Mouse (Mus musculus) heart, embryonic 10.5 days (tissue): ENCODE data around the gene Wwox. TPM values are rescaled to one million over a fixed set of nuclear protein-coding genes. Genes with fewer than 3 reads are reported as not detected.

Source experiments
- DNase-seq: peaks from one replicate; pipeline ENCODE4 v3.0.0-alpha.2; 2017; ENCODE audit warnings: low spot score
- H3K27ac ChIP-seq: fragments of 300-500 bp; sonication (generic); 2 replicates; pipeline ENCODE4 v1.5.1; 2016; ENCODE audit warnings: mild to moderate bottlenecking
- H3K27me3 ChIP-seq: fragments of 300-500 bp; sonication (generic); 2 replicates; pipeline ENCODE4 v1.6.1; 2016; ENCODE audit warnings: mild to moderate bottlenecking; ENCODE audit not compliant: poor library complexity, insufficient read depth, severe bottlenecking
- H3K36me3 ChIP-seq: fragments of 300-500 bp; sonication (generic); 2 replicates; pipeline ENCODE4 v1.6.1; 2016; ENCODE audit warnings: mild to moderate bottlenecking, moderate library complexity
- H3K4me1 ChIP-seq: fragments of 300-500 bp; sonication (generic); 2 replicates; pipeline ENCODE4 v1.6.1; 2016; ENCODE audit warnings: mild to moderate bottlenecking
- H3K4me3 ChIP-seq: fragments of 300-500 bp; sonication (generic); 2 replicates; pipeline ENCODE4 v1.5.1; 2016; ENCODE audit warnings: mild to moderate bottlenecking, moderate library complexity
- H3K9me3 ChIP-seq: fragments of 300-500 bp; sonication (generic); 2 replicates; pipeline ENCODE4 v1.6.1; 2016; ENCODE audit warnings: mild to moderate bottlenecking, moderate library complexity
- WGBS: fragments of 180-500 bp; shearing (Covaris S2); methylation state at CpG from one replicate; pipeline ENCODE4 v1.1.7; 2016; 5-methylcytosine and 5-hydroxymethylcytosine counted together
- polyA plus RNA-seq: library from polyadenylated mRNA; unstranded; fragments of >200 nt; fragmentation: Nextera tagmentation; extraction: Ambion mirVana; gene quantifications from 2 replicates; pipeline ENCODE4 v1.2.1, GENCODE M21; 2016

Gene Wwox
- polyA plus RNA-seq, 1 experiment from 2014 or later = 9.8 TPM

DNA sequence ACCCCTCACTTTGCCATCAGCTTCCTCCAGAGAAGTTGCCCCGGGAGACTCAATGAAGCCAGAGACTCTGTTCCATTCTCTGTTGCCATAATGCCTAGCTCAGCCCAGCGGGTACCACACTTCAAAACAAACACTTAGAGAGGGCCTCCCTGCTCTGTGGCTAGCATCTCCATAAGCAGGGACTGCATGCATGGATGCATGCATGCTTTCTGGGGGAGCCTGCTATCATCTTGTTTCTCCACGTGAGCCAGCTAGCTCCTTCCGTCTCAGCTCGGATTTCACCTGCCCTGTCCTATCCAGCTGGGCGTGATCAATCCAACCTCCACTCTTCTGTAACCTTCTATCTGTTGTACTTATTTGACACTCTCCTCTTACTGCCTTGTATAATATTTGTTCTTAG lies 675.0 kb downstream of the Wwox start:
- Histone ChIP-seq H3K27me3 (no peaks in the 10 kb centered on the region), H3K4me3 (no peak overlapping the region), H3K27ac (no peak overlapping the region), H3K9me3 (no peaks in the 10 kb centered on the region), H3K36me3 (no peaks in the 10 kb centered on the region), H3K4me1 (peaks cover 7% of the 10 kb centered on the region; the same call in 1 of the 2 replicates)
- 55% methylated on average over 6 of the region's 6 CpGs for WGBS
- DNase-seq = no peak

DNA sequence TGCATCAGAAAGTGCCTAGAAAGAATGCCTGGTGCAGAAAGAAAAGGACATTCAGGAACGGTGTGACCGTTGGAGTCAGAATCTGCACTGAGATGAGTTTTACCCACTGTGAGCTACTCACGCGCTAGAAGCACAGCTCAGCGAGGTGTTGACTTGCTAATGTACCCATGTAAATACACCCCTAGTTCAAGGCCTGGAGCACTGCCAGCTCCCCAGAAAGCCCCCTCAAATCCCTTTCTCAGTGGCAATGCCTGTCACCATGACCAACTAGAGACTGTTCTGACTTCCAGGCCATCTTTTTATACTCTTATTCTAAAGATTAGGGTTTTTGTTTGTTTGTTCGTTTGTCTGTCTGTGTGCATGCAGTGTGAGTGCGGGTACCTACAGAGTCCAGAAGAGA lies 686.6 kb downstream of the Wwox start:
- no peak overlapping the region for H3K27ac ChIP-seq
- no peaks in the 10 kb centered on the region for H3K36me3 ChIP-seq
- H3K9me3 ChIP-seq = no peaks in the 10 kb centered on the region
- no peak for DNase-seq
- no peaks in the 10 kb centered on the region for H3K27me3 ChIP-seq
- no peak overlapping the region for H3K4me3 ChIP-seq
- H3K4me1 ChIP-seq = no peaks in the 10 kb centered on the region
- 73% methylated on average over 7 of the region's 7 CpGs for WGBS

DNA sequence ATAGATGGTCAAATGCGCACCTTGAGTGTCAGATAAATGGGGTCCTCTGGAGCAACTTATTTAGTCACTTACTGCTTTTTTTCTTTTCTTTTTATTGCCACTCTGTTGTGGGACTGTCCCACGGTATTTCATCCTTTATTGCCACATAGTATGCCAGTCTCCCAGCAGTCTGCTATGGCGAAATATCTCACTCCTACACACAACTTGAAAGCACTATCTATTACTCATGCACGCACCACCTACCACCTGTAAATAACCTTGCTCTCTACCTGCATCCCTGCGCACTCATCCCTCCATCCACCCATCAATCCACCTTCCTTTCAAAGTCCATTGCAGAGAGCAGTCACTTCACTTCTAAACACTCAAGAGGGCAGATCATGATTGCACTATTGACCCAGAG lies 687.2 kb downstream of the Wwox start:
- Histone ChIP-seq H3K36me3 (no peaks in the 10 kb centered on the region), H3K4me1 (no peaks in the 10 kb centered on the region), H3K27me3 (no peaks in the 10 kb centered on the region), H3K9me3 (no peaks in the 10 kb centered on the region), H3K27ac (no peak overlapping the region), H3K4me3 (no peak overlapping the region)
- WGBS = 90% methylated on average over 5 of the region's 5 CpGs
- DNase-seq = no peak

DNA sequence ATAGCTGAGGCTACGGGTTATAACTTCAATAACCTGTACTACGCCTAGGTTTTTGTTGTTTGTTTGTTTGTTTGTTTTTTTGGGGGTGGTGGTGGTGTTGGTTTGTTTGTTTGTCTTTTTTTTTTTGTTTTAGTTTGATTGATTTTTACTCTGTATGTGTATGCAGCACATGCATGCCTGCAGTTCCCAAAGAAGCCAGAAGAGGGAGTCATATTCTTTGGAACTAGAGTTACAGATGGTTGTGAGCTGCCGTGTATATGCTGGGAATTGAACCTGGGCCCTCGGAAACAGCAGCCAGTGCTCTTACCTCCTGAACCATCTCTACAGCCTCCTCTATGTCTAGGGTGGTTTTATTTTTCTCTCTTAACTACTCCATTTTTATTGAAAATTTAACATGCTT lies 689.9 kb downstream of the Wwox start:
- H3K4me3 ChIP-seq = no peak overlapping the region
- no peaks in the 10 kb centered on the region for H3K9me3 ChIP-seq
- no peaks in the 10 kb centered on the region for H3K4me1 ChIP-seq
- peaks cover 6% of the 10 kb centered on the region; the same call in 1 of the 2 replicates for H3K27me3 ChIP-seq
- no peak overlapping the region for H3K27ac ChIP-seq
- no peak for DNase-seq
- no peaks in the 10 kb centered on the region for H3K36me3 ChIP-seq
- WGBS = 89% methylated on average over 4 of the region's 4 CpGs

DNA sequence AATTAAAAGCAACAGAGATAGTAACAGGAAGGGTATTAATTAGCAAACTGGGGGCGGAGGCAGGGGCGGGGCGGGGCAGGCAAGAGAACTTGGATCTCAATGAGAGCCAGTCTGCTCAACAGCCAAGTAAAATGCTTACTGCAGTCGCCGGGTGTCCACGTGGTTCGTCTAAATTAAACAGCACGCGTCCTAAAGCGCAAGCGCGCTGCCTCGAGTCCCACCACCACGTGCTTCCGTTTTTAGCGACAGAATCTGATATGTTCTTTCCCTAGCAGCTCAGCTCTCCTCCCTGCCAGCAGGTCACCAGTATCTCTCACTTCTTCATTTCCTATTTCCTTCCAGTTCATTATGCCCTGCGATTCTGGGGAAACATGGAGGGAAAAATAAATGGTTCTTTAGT lies 693.7 kb downstream of the Wwox start:
- peaks cover 15% of the 10 kb centered on the region for H3K9me3 ChIP-seq
- DNase-seq = no peak

DNA sequence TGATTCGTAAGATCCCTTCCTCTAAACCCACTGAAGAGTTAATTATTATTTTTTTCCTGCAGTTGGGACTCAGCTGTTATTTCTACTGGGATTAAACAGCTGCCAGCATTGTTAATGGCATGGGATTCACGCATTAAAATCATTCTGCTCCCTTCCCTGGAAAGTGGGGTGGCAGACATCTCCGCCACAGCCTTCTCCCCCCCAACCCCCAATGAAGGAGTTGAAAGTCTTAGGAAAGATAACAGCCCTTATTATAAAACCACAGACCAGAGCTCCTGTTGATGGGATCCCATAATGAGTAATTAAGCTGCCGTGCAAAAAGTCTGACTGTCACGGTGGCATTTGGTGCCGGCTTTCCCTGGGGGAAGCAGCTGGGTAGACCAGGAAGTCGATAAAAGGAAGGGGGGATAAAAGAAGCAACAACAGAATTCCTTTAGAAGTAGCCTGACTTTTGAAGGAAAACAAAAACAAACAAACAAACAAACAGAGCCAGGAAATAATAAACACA lies 694.3 kb downstream of the Wwox start:
- no peak for DNase-seq
- H3K27ac ChIP-seq = no peak overlapping the region
- no peak overlapping the region for H3K4me3 ChIP-seq
- H3K9me3 ChIP-seq = peaks cover 15% of the 10 kb centered on the region
- peaks cover 6% of the 10 kb centered on the region; the same call in 1 of the 2 replicates for H3K27me3 ChIP-seq
- no peaks in the 10 kb centered on the region for H3K36me3 ChIP-seq
- WGBS = 56% methylated on average over 7 of the region's 7 CpGs
- no peaks in the 10 kb centered on the region for H3K4me1 ChIP-seq

More for the DNA sequence above, 693.7 kb downstream of the Wwox start:
- peaks cover 6% of the 10 kb centered on the region; the same call in 1 of the 2 replicates for H3K27me3 ChIP-seq
- H3K4me3 ChIP-seq = no peak overlapping the region
- no peaks in the 10 kb centered on the region for H3K36me3 ChIP-seq
- no peak overlapping the region for H3K27ac ChIP-seq
- 62% methylated on average over 17 of the region's 17 CpGs for WGBS
- H3K4me1 ChIP-seq = no peaks in the 10 kb centered on the region

DNA sequence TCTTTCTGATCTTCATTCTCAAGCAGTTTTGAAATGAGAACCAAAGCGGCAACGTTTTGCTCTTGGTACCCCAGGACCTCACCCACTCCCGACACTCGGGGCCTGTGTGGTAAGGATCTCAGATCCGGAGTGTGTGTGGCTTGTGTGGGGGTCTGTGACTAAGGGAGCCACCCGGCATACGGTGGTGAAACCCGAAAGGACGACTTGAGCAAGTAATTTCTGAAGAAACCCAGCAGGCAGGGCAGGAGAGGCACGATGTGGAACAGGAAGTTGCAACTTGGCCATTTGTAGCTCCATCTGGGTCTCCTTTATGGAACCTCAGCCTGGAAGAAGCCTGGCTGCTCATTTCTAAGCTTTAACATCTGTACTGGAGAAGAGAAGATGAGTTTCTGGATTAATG lies 697.4 kb downstream of the Wwox start:
- Histone ChIP-seq H3K4me3 (no peak overlapping the region), H3K27me3 (peaks cover 6% of the 10 kb centered on the region; the same call in 1 of the 2 replicates), H3K27ac (no peak overlapping the region), H3K36me3 (no peaks in the 10 kb centered on the region), H3K4me1 (no peaks in the 10 kb centered on the region), H3K9me3 (peaks cover 15% of the 10 kb centered on the region)
- 82% methylated on average over 10 of the region's 10 CpGs for WGBS
- no peak for DNase-seq

DNA sequence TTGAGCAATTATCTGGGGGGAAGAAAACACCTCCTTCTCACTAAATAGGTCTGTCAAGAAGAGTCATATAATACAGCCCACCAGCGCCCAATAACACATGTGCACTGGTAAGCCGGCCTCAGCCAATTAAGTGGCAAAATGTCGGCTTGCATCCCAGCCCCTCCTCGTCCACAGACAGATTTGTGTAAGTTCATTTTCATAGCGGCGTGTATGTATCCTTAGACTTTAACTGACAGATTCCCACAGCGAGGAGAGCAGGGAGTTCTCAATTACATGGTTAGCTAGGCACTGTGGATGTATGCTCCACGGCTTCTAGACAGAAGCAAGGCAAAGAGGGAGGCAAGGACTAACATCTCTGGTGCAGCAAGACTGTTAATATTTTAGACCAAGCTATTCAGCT lies 702.2 kb downstream of the Wwox start:
- peaks cover 13% of the 10 kb centered on the region for H3K4me1 ChIP-seq
- peaks cover 10% of the 10 kb centered on the region for H3K9me3 ChIP-seq
- 88% methylated on average over 8 of the region's 8 CpGs for WGBS
- H3K4me3 ChIP-seq = no peak overlapping the region
- H3K27me3 ChIP-seq = peaks cover 6% of the 10 kb centered on the region
- H3K27ac ChIP-seq = no peak overlapping the region
- H3K36me3 ChIP-seq = no peaks in the 10 kb centered on the region
- no peak for DNase-seq

DNA sequence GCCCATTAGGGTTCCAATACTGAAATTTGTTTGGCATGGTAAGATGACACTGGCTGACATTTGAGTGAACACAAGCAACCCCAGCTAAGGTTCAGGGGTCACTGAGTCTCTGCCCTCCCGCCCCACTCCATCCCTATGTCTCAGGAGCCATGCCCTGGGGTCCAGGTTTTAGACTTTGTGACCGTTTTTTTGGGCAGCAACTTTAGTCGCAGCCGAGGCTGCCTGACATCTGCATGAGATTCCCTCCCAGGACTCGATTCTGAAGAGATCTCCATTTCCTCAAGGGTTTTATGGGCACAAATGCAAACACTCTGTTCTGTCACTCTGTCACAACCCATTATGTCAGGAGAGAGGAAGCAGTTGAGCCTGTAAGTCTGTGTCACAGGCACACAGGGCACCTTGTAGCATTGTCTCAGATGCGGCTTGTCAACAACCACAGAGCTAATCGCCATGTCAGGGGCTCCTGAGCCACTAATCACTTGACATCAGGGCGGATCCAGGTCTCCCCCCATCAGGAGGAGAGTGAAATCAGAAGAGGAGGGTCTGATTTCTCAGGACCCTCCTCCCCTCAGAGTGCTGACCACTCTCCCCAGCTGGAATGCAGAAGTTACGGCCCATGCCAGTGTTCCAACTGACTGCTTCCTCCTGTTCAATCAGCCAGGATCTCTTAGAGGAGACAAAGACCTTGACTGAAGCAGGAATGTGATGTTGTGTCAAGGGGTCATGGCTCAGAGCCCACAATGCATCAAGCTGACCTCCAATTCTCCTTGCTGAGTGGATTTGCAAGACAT lies 704.3 kb downstream of the Wwox start:
- H3K36me3 ChIP-seq = no peaks in the 10 kb centered on the region

DNA sequence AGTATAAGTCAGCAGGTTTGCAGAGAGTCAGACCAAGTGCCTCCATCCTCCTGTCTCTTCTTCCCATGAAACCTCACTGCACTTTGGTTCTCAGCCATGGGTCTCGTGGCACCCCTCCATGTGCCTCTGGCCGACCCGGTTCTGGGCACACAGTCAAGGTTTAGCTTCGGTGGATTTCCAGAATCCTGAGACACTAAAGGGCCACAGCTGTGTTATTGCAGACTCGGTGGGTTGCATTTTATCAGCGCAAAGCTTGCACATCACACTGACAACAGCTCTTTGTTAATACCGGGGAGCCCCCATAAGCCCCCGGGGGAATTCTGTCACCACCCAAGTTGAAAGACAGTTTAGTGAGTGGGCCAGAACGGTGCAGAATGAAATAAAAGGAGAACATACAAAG lies 707.6 kb downstream of the Wwox start:
- H3K27me3 ChIP-seq = peaks cover 19% of the 10 kb centered on the region
- WGBS = 70% methylated on average over 9 of the region's 9 CpGs

More for the DNA sequence above, 704.3 kb downstream of the Wwox start:
- Histone ChIP-seq H3K4me3 (no peak overlapping the region), H3K9me3 (no peaks in the 10 kb centered on the region), H3K27me3 (peaks cover 10% of the 10 kb centered on the region), H3K27ac (peak overlapping the region; percentile 56), H3K4me1 (peaks cover 13% of the 10 kb centered on the region)
- WGBS = 53% methylated on average over 9 of the region's 9 CpGs
- DNase-seq = no peak

DNA sequence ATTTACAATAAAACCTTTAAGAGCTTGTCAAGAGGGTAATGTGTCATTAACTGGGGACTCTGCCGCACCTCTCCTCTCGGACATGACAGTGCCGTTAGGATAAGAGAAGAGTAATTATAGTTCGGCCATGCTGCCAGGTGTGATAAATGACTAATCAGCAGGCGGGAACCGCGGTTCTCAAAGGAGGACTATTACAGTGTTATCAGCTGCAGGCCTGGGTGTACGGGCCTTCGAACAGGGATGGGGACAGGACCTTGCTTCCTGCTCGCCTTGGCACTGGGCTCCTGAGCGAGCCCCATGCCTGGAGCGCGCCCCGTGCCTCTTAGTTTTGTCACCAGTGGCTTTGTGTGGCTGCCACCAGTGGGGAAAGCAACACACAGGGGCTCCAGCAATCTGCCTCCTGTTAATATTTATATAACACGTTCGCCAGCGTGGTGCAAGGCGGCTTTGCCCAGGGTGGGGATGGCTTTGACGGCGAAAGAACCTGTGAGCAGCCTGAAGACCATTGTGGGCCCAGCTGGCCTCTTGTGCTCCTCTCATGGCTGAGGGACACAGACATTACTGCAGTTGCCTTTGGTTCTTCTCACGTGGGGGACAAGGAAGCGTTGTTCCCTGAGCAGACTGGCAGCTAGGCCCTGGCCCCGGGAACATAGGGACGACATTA lies 711.1 kb downstream of the Wwox start:
- Histone ChIP-seq H3K36me3 (no peaks in the 10 kb centered on the region), H3K27me3 (peaks cover 19% of the 10 kb centered on the region), H3K9me3 (no peaks in the 10 kb centered on the region), H3K4me1 (peaks cover 29% of the 10 kb centered on the region), H3K27ac (peak overlapping the region; percentile 68), H3K4me3 (no peak overlapping the region)
- WGBS = 44% methylated on average over 24 of the region's 24 CpGs
- no peak for DNase-seq

More for the DNA sequence above, 707.6 kb downstream of the Wwox start:
- Histone ChIP-seq H3K4me3 (no peak overlapping the region), H3K4me1 (peaks cover 34% of the 10 kb centered on the region), H3K9me3 (no peaks in the 10 kb centered on the region), H3K36me3 (no peaks in the 10 kb centered on the region), H3K27ac (no peak overlapping the region)
- DNase-seq = no peak

DNA sequence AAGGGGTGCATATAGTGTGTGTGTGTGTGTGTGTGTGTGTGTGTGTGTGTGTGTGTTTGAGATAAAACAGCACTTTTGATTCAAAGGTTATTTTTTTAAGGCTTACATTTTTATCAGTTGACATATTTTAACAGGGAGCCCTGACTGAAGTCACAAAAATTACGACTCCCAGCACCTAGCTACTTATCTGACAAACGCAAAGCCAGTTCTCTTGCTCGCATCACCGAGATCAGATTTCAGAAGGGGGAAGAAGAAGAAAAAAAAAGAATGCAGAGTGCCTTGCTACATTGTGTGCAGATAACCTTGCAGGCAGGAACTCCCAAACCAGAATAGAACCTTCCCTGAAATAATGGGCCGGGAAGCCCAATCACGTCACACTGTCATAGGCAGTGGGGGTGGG lies 712.0 kb downstream of the Wwox start:
- Histone ChIP-seq H3K27me3 (peaks cover 13% of the 10 kb centered on the region), H3K4me3 (no peak overlapping the region), H3K4me1 (peaks cover 29% of the 10 kb centered on the region), H3K27ac (0 out of 2 replicates have a peak overlapping the region, but pooled peaks have one; percentile 3), H3K9me3 (no peaks in the 10 kb centered on the region), H3K36me3 (no peaks in the 10 kb centered on the region)
- WGBS = 4% methylated on average over 6 of the region's 6 CpGs
- no peak for DNase-seq

DNA sequence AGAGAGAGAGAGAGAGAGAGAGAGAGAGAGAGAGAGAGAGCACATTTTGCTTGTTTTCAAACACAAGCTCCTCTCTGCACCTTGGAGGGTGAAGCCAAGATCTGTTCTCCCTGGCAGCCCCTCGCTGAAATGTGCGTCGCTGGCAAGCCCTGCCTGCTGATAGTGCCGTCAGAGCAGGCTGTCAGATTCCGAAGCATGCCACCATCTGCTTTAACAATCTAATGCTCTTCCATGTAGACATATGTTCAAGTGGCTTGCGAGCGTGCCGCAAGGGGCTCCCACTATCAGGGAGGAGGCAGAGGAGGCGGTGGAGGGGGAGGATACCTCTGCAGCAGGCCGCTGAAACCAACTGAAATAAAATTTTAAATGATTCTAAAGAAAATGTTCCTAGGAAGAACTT lies 714.6 kb downstream of the Wwox start:
- Histone ChIP-seq H3K27me3 (peaks cover 16% of the 10 kb centered on the region), H3K27ac (no peak overlapping the region), H3K4me3 (no peak overlapping the region), H3K9me3 (no peaks in the 10 kb centered on the region), H3K4me1 (peaks cover 40% of the 10 kb centered on the region), H3K36me3 (no peaks in the 10 kb centered on the region)
- no peak for DNase-seq
- WGBS = 28% methylated on average over 10 of the region's 10 CpGs
